Mouse (Mus musculus) liver, adult 2 months (tissue): Measurements from ENCODE around the gene Gm11027. TPM values are rescaled to one million over a fixed set of nuclear protein-coding genes. Genes with fewer than 3 reads are reported as not detected.

Source experiments
- DNase-seq: peaks from one replicate; pipeline ENCODE4 v3.0.0-alpha.2; 2011; ENCODE audit warnings: low read depth, low spot score; ENCODE audit errors: extremely low read depth
- H3K27ac ChIP-seq: fragments of 200-500 bp; replicated peaks from 2 replicates; pipeline ENCODE4 v1.5.1; 2012; ENCODE audit warnings: low read depth, mild to moderate bottlenecking, control low read depth, inconsistent platforms, low read length; ENCODE audit not compliant: insufficient read depth
- H3K27me3 ChIP-seq: fragments of 200-500 bp; 2 replicates; pipeline ENCODE4 v1.6.1; 2012; ENCODE audit warnings: mild to moderate bottlenecking, moderate library complexity, low read length, inconsistent platforms; ENCODE audit not compliant: control insufficient read depth, insufficient read depth
- H3K36me3 ChIP-seq: fragments of 200-500 bp; 2 replicates; pipeline ENCODE4 v1.6.1; 2012; ENCODE audit warnings: low read length, inconsistent platforms; ENCODE audit not compliant: control insufficient read depth, insufficient read depth
- H3K4me1 ChIP-seq: fragments of 200-500 bp; 2 replicates; pipeline ENCODE4 v1.6.1; 2011; ENCODE audit warnings: low read length; ENCODE audit not compliant: control insufficient read depth, insufficient read depth
- H3K4me3 ChIP-seq: fragments of 200-500 bp; 2 replicates; pipeline ENCODE4 v1.5.1; 2011; ENCODE audit warnings: low read depth, mild to moderate bottlenecking, control low read depth, low read length, moderate library complexity; ENCODE audit not compliant: insufficient read depth
- H3K79me2 ChIP-seq: fragments of 200-500 bp; 2 replicates; pipeline ENCODE4 v1.6.1; 2012; ENCODE audit warnings: inconsistent platforms, mild to moderate bottlenecking, low read length, moderate library complexity; ENCODE audit not compliant: control insufficient read depth, insufficient read depth
- H3K9ac ChIP-seq: fragments of 200-500 bp; 2 replicates; pipeline ENCODE4 v1.6.1; 2012; ENCODE audit warnings: low read depth, mild to moderate bottlenecking, control low read depth, inconsistent platforms, low read length
- CTCF ChIP-seq: fragments of 200-500 bp; IDR thresholded peaks from 2 replicates; pipeline ENCODE4 v1.5.1; 2011; ENCODE audit warnings: low read depth, low read length, control low read depth
- POLR2A ChIP-seq: fragments of 200-500 bp; IDR thresholded peaks from 2 replicates; pipeline ENCODE4 v1.6.1; 2011; ENCODE audit warnings: low read length, control low read depth; ENCODE audit not compliant: insufficient read depth; ENCODE audit errors: extremely low read depth
- WGBS: fragments of 180-500 bp; shearing (Covaris S2); methylation state at CpG from one replicate; pipeline ENCODE4 v1.1.7; 2018; 5-methylcytosine and 5-hydroxymethylcytosine counted together
- polyA plus RNA-seq: library from polyadenylated mRNA; depleted of rRNA; stranded (reverse); fragments of >200 nt; gene quantifications from 2 replicates; pipeline ENCODE4 v1.2.3, GENCODE M21; 2012
- total RNA-seq: library from RNA; depleted of rRNA; stranded (reverse); fragments of >200 nt; gene quantifications from 2 replicates; pipeline ENCODE4 v1.2.3, GENCODE M21; 2014

Gm11027 gene
- total and polyA plus RNA-seq, 2 experiments, result not detected

GRCm38 (mm10) chr12:116236658-116237057, 38.5 kb upstream of the Gm11027 start:
- no peak overlapping the region for H3K4me3 ChIP-seq
- H3K4me1 ChIP-seq, result peaks cover 2% of the 10 kb centered on the region; the same call in 1 of the 2 replicates
- no peak overlapping the region for H3K9ac ChIP-seq
- no peak for DNase-seq
- no peaks in the 10 kb centered on the region for H3K79me2 ChIP-seq
- no peak for TF ChIP-seq POLR2A
- no peak for TF ChIP-seq CTCF
- H3K36me3 ChIP-seq, result peaks cover 4% of the 10 kb centered on the region
- no peaks in the 10 kb centered on the region for H3K27me3 ChIP-seq
- H3K27ac ChIP-seq, result no peak overlapping the region
- 92% methylated on average over 3 of the region's 3 CpGs for WGBS

GRCm38 (mm10) chr12:116238370-116238769, 36.8 kb upstream of the Gm11027 start:
- H3K4me3 ChIP-seq, result no peak overlapping the region
- TF ChIP-seq POLR2A (no peak), CTCF (no peak)
- DNase-seq, result no peak
- no peaks in the 10 kb centered on the region for H3K4me1 ChIP-seq
- no peak overlapping the region for H3K9ac ChIP-seq
- H3K27ac ChIP-seq, result no peak overlapping the region
- H3K79me2 ChIP-seq, result no peaks in the 10 kb centered on the region
- H3K27me3 ChIP-seq, result no peaks in the 10 kb centered on the region
- peaks cover 8% of the 10 kb centered on the region for H3K36me3 ChIP-seq

DNA sequence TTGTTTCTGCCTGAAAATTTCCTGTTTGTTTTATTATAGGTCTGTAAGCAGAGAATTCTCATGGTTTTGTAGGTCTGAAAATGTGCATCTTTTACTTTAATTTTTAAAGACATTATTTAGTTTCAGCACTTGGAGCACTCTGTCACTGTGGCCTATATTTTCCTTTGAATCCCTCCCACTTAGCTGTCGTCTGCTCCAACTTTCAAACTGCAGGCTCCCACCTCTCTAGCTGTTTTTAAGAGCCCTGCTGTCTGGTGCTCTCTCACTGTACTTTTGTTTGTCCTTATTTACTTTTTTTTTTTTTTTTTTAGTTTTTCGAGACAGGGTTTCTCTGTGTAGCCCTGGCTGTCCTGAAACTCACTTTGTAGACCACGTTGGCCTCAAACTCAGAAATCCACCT, 36.4 kb upstream of the Gm11027 start:
- Histone ChIP-seq H3K27me3 (no peaks in the 10 kb centered on the region), H3K4me3 (no peak overlapping the region), H3K9ac (no peak overlapping the region), H3K36me3 (peaks cover 11% of the 10 kb centered on the region), H3K4me1 (no peaks in the 10 kb centered on the region), H3K27ac (no peak overlapping the region), H3K79me2 (no peaks in the 10 kb centered on the region)
- DNase-seq, result no peak
- no peak for TF ChIP-seq CTCF
- TF ChIP-seq POLR2A, result no peak
- 86% methylated on average over 3 of the region's 3 CpGs for WGBS

DNA sequence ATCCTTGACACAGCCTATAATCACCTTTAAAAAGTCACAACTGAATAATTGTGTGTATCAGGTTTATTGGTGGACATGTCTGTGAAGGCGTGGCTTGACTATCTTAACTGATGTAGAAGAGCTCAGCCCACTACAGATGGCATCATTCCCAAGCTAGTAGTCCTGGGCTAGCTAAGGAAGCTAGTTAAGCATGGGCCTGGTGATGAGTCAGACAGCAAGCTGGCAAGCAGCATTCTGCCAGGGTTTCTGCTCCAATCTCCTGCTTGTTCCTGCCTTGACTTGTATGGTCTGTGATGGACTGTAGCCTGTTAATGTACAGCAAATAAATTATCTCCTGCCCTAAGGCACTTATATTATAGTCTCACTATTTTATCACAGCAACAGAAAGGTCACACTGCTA, 30.6 kb upstream of the Gm11027 start:
- no peak for DNase-seq
- H3K4me1 ChIP-seq, result no peaks in the 10 kb centered on the region
- H3K27me3 ChIP-seq, result no peaks in the 10 kb centered on the region
- no peak overlapping the region for H3K4me3 ChIP-seq
- no peaks in the 10 kb centered on the region for H3K79me2 ChIP-seq
- H3K36me3 ChIP-seq, result peaks cover 24% of the 10 kb centered on the region
- TF ChIP-seq CTCF (no peak), POLR2A (no peak)
- WGBS, result 81% methylated on average over 1 of the region's 1 CpGs
- H3K9ac ChIP-seq, result no peak overlapping the region
- no peak overlapping the region for H3K27ac ChIP-seq

- no peaks in the 10 kb centered on the region for H3K4me1 ChIP-seq
- H3K27me3 ChIP-seq, result no peaks in the 10 kb centered on the region
- WGBS, result 74% methylated on average over 8 of the region's 8 CpGs
- H3K27ac ChIP-seq, result no peak overlapping the region
- no peak overlapping the region for H3K9ac ChIP-seq
- H3K79me2 ChIP-seq, result peaks cover 4% of the 10 kb centered on the region; the same call in 1 of the 2 replicates
- H3K4me3 ChIP-seq, result no peak overlapping the region
- no peak for DNase-seq
- peaks cover 3% of the 10 kb centered on the region; the same call in 1 of the 2 replicates for H3K36me3 ChIP-seq
- no peak for TF ChIP-seq POLR2A
- TF ChIP-seq CTCF, result no peak
Measured at GRCm38 (mm10) chr12:116254652-116255051, 20.5 kb upstream of the Gm11027 start.

GRCm38 (mm10) chr12:116255636-116256035, 19.6 kb upstream of the Gm11027 start:
- WGBS, result 88% methylated on average over 11 of the region's 11 CpGs
- no peak for TF ChIP-seq CTCF
- no peak for TF ChIP-seq POLR2A
- Histone ChIP-seq H3K4me3 (no peak overlapping the region), H3K79me2 (peaks cover 4% of the 10 kb centered on the region; the same call in 1 of the 2 replicates), H3K27ac (no peak overlapping the region), H3K27me3 (no peaks in the 10 kb centered on the region), H3K9ac (no peak overlapping the region), H3K4me1 (no peaks in the 10 kb centered on the region), H3K36me3 (peaks cover 3% of the 10 kb centered on the region; the same call in 1 of the 2 replicates)
- DNase-seq, result no peak
